Mouse (Mus musculus) heart, postnatal 0 days (tissue): ENCODE measurements around the gene Theg.

Source experiments
- CTCF ChIP-seq: IDR thresholded peaks from 2 replicates; pipeline ENCODE4 v1.5.1; 2016; ENCODE audit warnings: antibody characterized with exemption, control low read depth, low read depth
- EP300 ChIP-seq: IDR thresholded peaks from 2 replicates; pipeline ENCODE4 v1.6.1; 2016; ENCODE audit warnings: antibody characterized with exemption, low read depth

- no peak for TF ChIP-seq CTCF
- TF ChIP-seq EP300: no peak
Observed at GRCm38 (mm10) chr10:79594111-79594510, 7.0 kb upstream of the Theg start.
